Mouse (Mus musculus) embryonic facial prominence, embryonic 13.5 days (tissue): ENCODE results near the gene Tbc1d10c. TPM values are rescaled to one million over a fixed set of nuclear protein-coding genes. Genes with fewer than 3 reads are reported as not detected.
"Not testable (repeated sequence)": the region's sequence is repeated elsewhere in the genome, so short reads cannot be mapped to it uniquely, and the experiment has no call there.

Experiments
- ATAC-seq: fragments of 200-750 bp; cut with Nextera tagmentation; 2 replicates; pipeline ENCODE4 v1.8.0; 2017; ENCODE audit warnings: low read depth; ENCODE audit not compliant: insufficient number of reproducible peaks, insufficient read depth, low FRiP score, low TSS enrichment
- H3K27ac ChIP-seq: fragments of 300-500 bp; sonication (generic); 2 replicates; pipeline ENCODE4 v1.5.1; 2015; ENCODE audit warnings: moderate library complexity, mild to moderate bottlenecking, inconsistent platforms
- H3K27me3 ChIP-seq: fragments of 300-500 bp; sonication (generic); 2 replicates; pipeline ENCODE4 v1.6.1; 2015; ENCODE audit warnings: mild to moderate bottlenecking, inconsistent platforms
- H3K36me3 ChIP-seq: fragments of 300-500 bp; sonication (generic); 2 replicates; pipeline ENCODE4 v1.6.1; 2015; ENCODE audit warnings: mild to moderate bottlenecking, inconsistent platforms
- H3K4me1 ChIP-seq: fragments of 300-500 bp; sonication (generic); 2 replicates; pipeline ENCODE4 v1.6.1; 2015; ENCODE audit warnings: inconsistent platforms
- H3K4me2 ChIP-seq: fragments of 300-500 bp; sonication (generic); 2 replicates; pipeline ENCODE4 v1.6.1; 2015; ENCODE audit warnings: moderate library complexity, mild to moderate bottlenecking, inconsistent platforms
- H3K4me3 ChIP-seq: fragments of 300-500 bp; sonication (generic); 2 replicates; pipeline ENCODE4 v1.5.1; 2015; ENCODE audit warnings: mild to moderate bottlenecking, inconsistent platforms
- H3K9ac ChIP-seq: fragments of 300-500 bp; sonication (generic); 2 replicates; pipeline ENCODE4 v1.6.1; 2015; ENCODE audit warnings: mild to moderate bottlenecking, inconsistent platforms
- H3K9me3 ChIP-seq: fragments of 300-500 bp; sonication (generic); 2 replicates; pipeline ENCODE4 v1.6.1; 2016; ENCODE audit warnings: inconsistent platforms
- WGBS: fragments of 180-500 bp; shearing (Covaris S2); methylation state at CpG from one replicate; pipeline ENCODE4 v1.1.7; 2015; ENCODE audit warnings: mixed read lengths; 5-methylcytosine and 5-hydroxymethylcytosine counted together
- microRNA-seq: library from miRNA; unstranded; fragments of <30 nt; microRNA quantifications from one replicate; pipeline ENCODE4, GENCODE M21; 2016
- polyA plus RNA-seq: library from polyadenylated mRNA; unstranded; fragments of >200 nt; fragmentation: Nextera tagmentation; extraction: Ambion mirVana; gene quantifications from 2 replicates; pipeline ENCODE4 v1.2.1, GENCODE M21; 2015

Gene Tbc1d10c
- polyA plus RNA-seq, 1 experiment from 2014 or later: 3.1 TPM

DNA sequence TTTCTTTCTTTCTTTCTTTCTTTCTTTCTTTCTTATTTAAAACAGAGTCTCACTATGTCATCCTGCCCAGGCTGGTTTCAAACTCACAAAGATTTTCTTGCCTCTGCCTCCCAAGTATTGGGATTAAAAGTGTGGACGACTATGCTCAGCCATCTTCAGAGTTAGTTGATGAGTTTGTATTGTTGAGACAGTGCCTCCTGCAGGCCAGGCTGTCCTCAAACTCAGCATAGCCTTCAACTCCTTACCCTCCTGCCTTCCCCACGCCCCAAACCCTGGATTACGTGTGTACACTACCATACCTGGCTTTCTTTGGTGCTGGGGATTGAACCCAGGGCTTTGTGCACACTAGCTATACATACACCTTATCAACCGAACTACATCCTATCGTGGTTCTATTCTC, 54.6 kb downstream of the Tbc1d10c start:
- WGBS: 71% methylated on average over 5 of the region's 5 CpGs
- H3K27ac ChIP-seq: no peak overlapping the region

DNA sequence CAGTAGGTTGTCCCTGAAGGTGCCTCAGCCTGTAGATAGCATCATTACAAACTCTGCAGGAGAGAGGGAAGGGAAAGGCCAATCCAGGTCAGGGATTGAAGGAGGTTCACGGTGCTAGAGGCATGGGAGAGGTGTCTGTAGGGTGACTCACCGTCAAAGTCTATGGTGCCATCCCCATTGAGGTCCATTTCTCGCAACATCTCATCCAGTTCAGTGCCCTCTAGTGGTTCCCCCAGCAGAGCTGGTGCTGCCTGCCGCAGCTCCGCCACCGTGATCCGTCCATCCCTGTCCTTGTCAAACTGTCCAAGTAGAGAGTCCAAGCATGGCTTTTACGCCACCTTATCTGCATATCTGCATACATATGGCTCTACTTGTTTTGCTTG, 55.1 kb downstream of the Tbc1d10c start:
- not testable (repeated sequence) for ATAC-seq, H3K27me3 ChIP-seq, H3K27ac ChIP-seq, H3K4me2 ChIP-seq, H3K4me1 ChIP-seq, H3K9ac ChIP-seq, H3K4me3 ChIP-seq, H3K9me3 ChIP-seq
- peaks cover 24% of the 10 kb centered on the region for H3K36me3 ChIP-seq
- WGBS: 25% methylated on average over 8 of the region's 8 CpGs

More for the DNA sequence above, 54.6 kb downstream of the Tbc1d10c start:
- Histone ChIP-seq H3K36me3 (peaks cover 19% of the 10 kb centered on the region), H3K27me3 (no peaks in the 10 kb centered on the region), H3K9ac (no peak overlapping the region), H3K9me3 (no peaks in the 10 kb centered on the region), H3K4me1 (no peaks in the 10 kb centered on the region), H3K4me2 (no peak overlapping the region), H3K4me3 (no peak overlapping the region)
- ATAC-seq: no peak

- WGBS: 78% methylated on average over 6 of the region's 6 CpGs
- not testable (repeated sequence) for H3K9ac ChIP-seq
These were observed 55.7 kb downstream of the Tbc1d10c start for GRCm38 (mm10) chr19:4135229-4135962.

DNA sequence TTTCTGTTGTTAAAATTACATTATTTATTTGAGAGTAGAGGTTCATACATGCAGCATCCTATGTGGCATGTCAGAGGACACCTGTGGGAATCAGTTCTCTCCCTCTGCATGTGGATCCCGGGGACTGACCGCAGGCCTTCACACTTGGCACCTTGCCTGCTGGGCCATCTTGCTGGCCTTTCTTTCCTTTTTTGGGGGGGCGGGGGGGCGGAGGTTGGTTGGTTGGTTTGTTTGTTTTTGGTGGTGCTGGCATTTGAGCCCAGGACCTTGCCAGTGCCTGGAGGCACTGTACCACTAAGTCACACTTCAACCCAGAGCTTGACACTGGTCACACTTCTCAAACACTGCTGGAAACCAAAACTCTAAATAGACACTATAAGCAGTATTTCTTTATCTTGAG, 56.7 kb downstream of the Tbc1d10c start:
- ATAC-seq: no peak
- WGBS: 91% methylated on average over 4 of the region's 4 CpGs
- H3K4me2 ChIP-seq: no peak overlapping the region
- no peak overlapping the region for H3K9ac ChIP-seq
- H3K9me3 ChIP-seq: no peaks in the 10 kb centered on the region
- no peaks in the 10 kb centered on the region for H3K27me3 ChIP-seq
- H3K27ac ChIP-seq: no peak overlapping the region
- H3K4me1 ChIP-seq: no peaks in the 10 kb centered on the region
- H3K4me3 ChIP-seq: no peak overlapping the region
- peaks cover 35% of the 10 kb centered on the region for H3K36me3 ChIP-seq

More at GRCm38 (mm10) chr19:4135229-4135962, 55.7 kb downstream of the Tbc1d10c start:
- not testable (repeated sequence) for H3K4me1 ChIP-seq, H3K4me3 ChIP-seq, ATAC-seq, H3K27me3 ChIP-seq, H3K9me3 ChIP-seq, H3K27ac ChIP-seq, H3K4me2 ChIP-seq
- peaks cover 25% of the 10 kb centered on the region for H3K36me3 ChIP-seq

Small RNA genes lying within 50 kb of the gene (microRNA-seq; reads per million reads assigned to microRNA genes)
- not detected for gene Gm26115

Other genes starting within 250 kb of the Tbc1d10c start
- gene Aldh3b3, start 232.6 kb downstream of the Tbc1d10c start, polyA plus RNA-seq: 0.24 TPM in 1 of 2 replicates, not detected in the other
- gene Aldh3b2, start 219.0 kb downstream of the Tbc1d10c start, polyA plus RNA-seq: 7.9 and 8.2 TPM in 2 replicates
- gene Acy3, start 204.7 kb downstream of the Tbc1d10c start, polyA plus RNA-seq: 3.1 and 3.7 TPM in 2 replicates
- gene Tbx10, start 198.5 kb downstream of the Tbc1d10c start, polyA plus RNA-seq: not detected in 2 replicates
- 36.5 and 37.8 TPM in 2 replicates for gene Nudt8, start 190.7 kb downstream of the Tbc1d10c start, polyA plus RNA-seq
- 5.6 and 6.5 TPM in 2 replicates for gene Gm49405, start 190.7 kb downstream of the Tbc1d10c start, polyA plus RNA-seq
- 7.3 and 8.1 TPM in 2 replicates for gene Doc2g, start 188.0 kb downstream of the Tbc1d10c start, polyA plus RNA-seq
- 178 and 206 TPM in 2 replicates for gene Ndufv1, start 178.5 kb downstream of the Tbc1d10c start, polyA plus RNA-seq
- gene Gstp1, start 153.3 kb downstream of the Tbc1d10c start, polyA plus RNA-seq: 535 and 609 TPM in 2 replicates
- 1.2 and 3.4 TPM in 2 replicates for gene Gstp2, start 145.3 kb downstream of the Tbc1d10c start, polyA plus RNA-seq
- gene Gstp3, start 131.7 kb downstream of the Tbc1d10c start, polyA plus RNA-seq: 0.32 and 0.41 TPM in 2 replicates
- not detected in 2 replicates for gene Cabp2, start 109.7 kb downstream of the Tbc1d10c start, polyA plus RNA-seq
- 55.6 and 62.3 TPM in 2 replicates for gene Cdk2ap2, start 94.1 kb downstream of the Tbc1d10c start, polyA plus RNA-seq
- gene Pitpnm1, start 91.3 kb downstream of the Tbc1d10c start, polyA plus RNA-seq: 6.4 and 8.3 TPM in 2 replicates
- 97.6 and 107 TPM in 2 replicates for gene Aip, start 65.4 kb downstream of the Tbc1d10c start, polyA plus RNA-seq
- not detected in 2 replicates for gene Gpr152, start 51.5 kb downstream of the Tbc1d10c start, polyA plus RNA-seq
- not detected in 2 replicates for gene Cabp4, start 47.3 kb downstream of the Tbc1d10c start, polyA plus RNA-seq
- gene Coro1b, start 42.7 kb downstream of the Tbc1d10c start, polyA plus RNA-seq: 129 and 150 TPM in 2 replicates
- 2.8 and 3.0 TPM in 2 replicates for gene Ptprcap, start 37.7 kb downstream of the Tbc1d10c start, polyA plus RNA-seq
- 65.5 and 69.6 TPM in 2 replicates for gene Rps6kb2, start 27.9 kb downstream of the Tbc1d10c start, polyA plus RNA-seq
- gene Carns1, start 15.8 kb downstream of the Tbc1d10c start, polyA plus RNA-seq: 1.7 and 3.0 TPM in 2 replicates
- gene Ppp1ca, start 781 bp upstream of the Tbc1d10c start, polyA plus RNA-seq: 788 and 789 TPM in 2 replicates
- 34.1 and 37.3 TPM in 2 replicates for gene Rad9a, start 10.4 kb upstream of the Tbc1d10c start, polyA plus RNA-seq
- 11.1 and 11.5 TPM in 2 replicates for gene Clcf1, start 23.0 kb upstream of the Tbc1d10c start, polyA plus RNA-seq
- gene AC109138.7, start 23.1 kb upstream of the Tbc1d10c start, polyA plus RNA-seq: not detected in 2 replicates
- 21.2 and 24.9 TPM in 2 replicates for gene Pold4, start 40.6 kb upstream of the Tbc1d10c start, polyA plus RNA-seq
- 17.4 and 20.3 TPM in 2 replicates for gene Ssh3, start 77.9 kb upstream of the Tbc1d10c start, polyA plus RNA-seq
- 12.6 and 13.5 TPM in 2 replicates for gene Ankrd13d, start 91.9 kb upstream of the Tbc1d10c start, polyA plus RNA-seq
- gene Grk2, start 114.9 kb upstream of the Tbc1d10c start, polyA plus RNA-seq: 17.0 and 19.6 TPM in 2 replicates
- 53.6 and 59.4 TPM in 2 replicates for gene Kdm2a, start 207.0 kb upstream of the Tbc1d10c start, polyA plus RNA-seq
- gene Rhod, start 248.1 kb upstream of the Tbc1d10c start, polyA plus RNA-seq: 39.2 and 42.7 TPM in 2 replicates